Mouse (Mus musculus) thymus, postnatal 14 days (tissue): ENCODE results near the gene Ndrg2.
"Not testable (repeated sequence)": the region's sequence is repeated elsewhere in the genome, so short reads cannot be mapped to it uniquely, and the experiment has no call there.

Source experiments
- DNase-seq: peaks from one replicate; pipeline ENCODE4 v3.0.0; 2021

Gene Ndrg2

DNA sequence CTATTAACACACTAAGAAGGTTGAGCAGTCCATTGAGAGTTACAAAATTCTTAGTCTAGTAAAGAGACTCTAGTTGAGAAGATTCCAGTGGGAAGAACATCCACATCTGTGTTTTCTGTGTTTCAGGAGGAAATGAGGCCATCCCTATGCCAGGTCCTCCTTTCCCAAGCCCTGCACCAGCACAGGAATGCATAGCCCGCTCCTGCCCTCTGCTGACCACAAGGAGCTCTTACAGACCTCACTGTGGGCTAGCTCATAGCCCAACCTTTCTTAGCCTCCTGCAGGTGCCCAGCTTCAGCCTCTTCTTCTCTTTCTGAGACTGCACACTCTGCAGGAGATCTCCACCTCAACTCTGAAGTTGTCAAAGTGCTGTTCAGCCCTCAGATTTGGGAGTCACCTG, 50.4 kb downstream of the Ndrg2 start:
- DNase-seq = not testable (repeated sequence)

DNA sequence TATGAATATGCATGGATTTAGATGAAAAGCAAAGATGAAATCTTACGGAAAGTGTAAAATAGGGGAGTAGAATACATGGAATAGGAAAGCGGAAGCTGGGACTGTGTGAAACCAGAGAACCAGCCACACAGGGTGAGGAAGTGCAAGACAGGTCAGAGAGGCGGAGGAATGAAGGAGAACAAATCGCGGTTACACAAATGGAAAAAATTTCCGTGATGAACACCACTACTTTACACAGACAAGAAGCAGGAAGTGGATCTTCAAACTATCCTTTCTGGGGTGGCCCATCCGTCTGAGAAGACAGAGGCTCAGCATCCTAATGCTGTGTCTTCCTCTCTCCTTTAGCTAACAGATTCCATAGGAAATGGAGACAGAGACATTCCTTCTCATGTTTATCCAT, 58.7 kb downstream of the Ndrg2 start:
- not testable (repeated sequence) for DNase-seq
